Mouse (Mus musculus): Measurements from ENCODE around the gene Dock7.

DNA sequence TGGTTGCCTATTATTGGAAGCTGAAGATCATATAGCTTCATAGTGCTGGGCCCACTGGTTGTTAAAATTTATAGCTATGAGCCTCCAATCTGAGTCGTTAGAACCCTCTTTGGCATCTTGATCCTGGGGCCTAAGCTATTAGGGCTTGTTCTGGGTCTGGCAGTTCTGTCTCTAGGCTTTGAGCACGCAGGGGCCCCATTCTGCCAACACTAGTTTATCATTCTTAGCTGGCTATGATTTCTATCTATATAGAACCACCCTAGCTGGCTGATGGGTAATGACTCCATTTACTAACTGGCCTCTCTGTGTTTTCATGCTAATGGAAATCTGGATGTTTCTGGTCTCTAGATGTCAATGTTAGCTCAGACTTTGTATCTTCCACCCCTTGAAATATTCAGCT lies 203.0 kb downstream of the Dock7 start:
- TF ChIP-seq CTCF (IDR thresholded peaks at IDR 0.05; ENCODE audit: insufficient read depth, low read length) (no peak), POLR2A (IDR thresholded peaks at IDR 0.05; ENCODE audit: borderline replicate concordance, extremely low read depth, low read depth, low read length) (no peak)
